Mouse (Mus musculus) heart, embryonic 15.5 days (tissue): ENCODE results near the gene Rrbp1. TPM values are rescaled to one million over a fixed set of nuclear protein-coding genes. Genes with fewer than 3 reads are reported as not detected.

Experiments
- ATAC-seq: fragments of 200-750 bp; cut with Nextera tagmentation; replicated peaks from 2 replicates; pipeline ENCODE4 v1.8.0; 2017; ENCODE audit warnings: low read depth, moderate TSS enrichment; ENCODE audit not compliant: insufficient number of reproducible peaks, insufficient read depth, low FRiP score
- H3K27ac ChIP-seq: fragments of 300-500 bp; sonication (generic); 2 replicates; pipeline ENCODE4 v1.5.1; 2015; ENCODE audit warnings: mild to moderate bottlenecking, inconsistent platforms
- H3K27me3 ChIP-seq: fragments of 300-500 bp; sonication (generic); 2 replicates; pipeline ENCODE4 v1.6.1; 2015; ENCODE audit warnings: inconsistent platforms
- H3K36me3 ChIP-seq: fragments of 300-500 bp; sonication (generic); 2 replicates; pipeline ENCODE4 v1.6.1; 2015; ENCODE audit warnings: mild to moderate bottlenecking, inconsistent platforms
- H3K4me1 ChIP-seq: fragments of 300-500 bp; sonication (generic); replicated peaks from 2 replicates; pipeline ENCODE4 v1.6.1; 2015; ENCODE audit warnings: inconsistent platforms
- H3K4me2 ChIP-seq: fragments of 300-500 bp; sonication (generic); 2 replicates; pipeline ENCODE4 v1.6.1; 2015; ENCODE audit warnings: inconsistent platforms, mild to moderate bottlenecking, moderate library complexity
- H3K4me3 ChIP-seq: fragments of 300-500 bp; sonication (generic); 2 replicates; pipeline ENCODE4 v1.5.1; 2015; ENCODE audit warnings: mild to moderate bottlenecking, inconsistent platforms
- H3K9ac ChIP-seq: fragments of 300-500 bp; sonication (generic); 2 replicates; pipeline ENCODE4 v1.6.1; 2015; ENCODE audit warnings: mild to moderate bottlenecking, inconsistent platforms
- H3K9me3 ChIP-seq: fragments of 300-500 bp; sonication (generic); replicated peaks from 2 replicates; pipeline ENCODE4 v1.6.1; 2016; ENCODE audit warnings: inconsistent platforms
- WGBS: fragments of 180-500 bp; shearing (Covaris S2); methylation state at CpG from one replicate; pipeline ENCODE4 v1.1.7; 2015; ENCODE audit warnings: mixed read lengths; 5-methylcytosine and 5-hydroxymethylcytosine counted together
- polyA plus RNA-seq: library from polyadenylated mRNA; unstranded; fragments of >200 nt; fragmentation: Nextera tagmentation; extraction: Ambion mirVana; gene quantifications from 2 replicates; pipeline ENCODE4 v1.2.1, GENCODE M21; 2015

Gene Rrbp1
- polyA plus RNA-seq, 1 experiment from 2014 or later = 59.2 TPM

DNA sequence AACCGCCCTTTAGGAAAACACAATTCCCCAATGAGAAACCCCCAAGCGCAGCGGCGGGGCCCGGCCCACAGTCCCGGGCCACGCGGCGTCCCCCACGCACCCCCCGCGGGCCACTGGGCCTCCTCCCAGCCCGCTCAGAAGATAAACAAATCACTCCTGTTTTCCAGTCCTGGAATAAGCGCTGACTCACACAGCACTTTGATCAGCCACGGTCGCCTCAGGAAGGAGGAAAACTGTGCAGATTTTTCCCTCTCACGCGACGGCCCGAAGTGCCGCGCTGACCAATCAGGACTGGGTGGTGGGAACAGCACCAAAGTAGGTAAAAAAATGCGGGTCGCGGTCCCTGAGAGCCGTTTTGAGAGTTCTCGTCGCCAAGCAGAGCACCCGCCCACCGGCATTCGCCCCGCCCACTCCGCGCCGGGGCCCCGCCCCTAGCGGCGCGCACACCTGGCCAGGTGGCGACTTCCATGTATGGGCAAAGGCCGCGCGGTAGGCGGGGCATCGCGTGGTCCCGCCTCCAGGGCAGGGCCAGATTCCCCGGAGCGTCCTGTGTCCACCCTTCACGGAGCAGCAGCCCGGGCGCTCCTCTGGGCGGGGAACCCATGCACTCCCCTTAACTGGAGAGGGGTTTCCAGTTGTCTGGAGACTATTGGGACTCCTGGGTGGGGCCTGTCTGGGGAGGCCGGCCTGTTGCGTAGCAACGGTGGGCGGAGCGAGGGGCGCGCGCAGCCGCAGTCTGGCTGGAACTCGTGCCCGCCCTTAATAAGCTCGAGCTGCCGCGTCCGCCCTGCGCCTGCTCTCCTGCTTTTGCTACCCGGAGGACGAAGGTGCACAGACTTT, 96.1 kb downstream of the Rrbp1 start, which contains the start of gene Dstn:
Gene Dstn (plus strand): TSS at position 561 of the 840 bp plus-strand sequence.
- WGBS = under 1% methylated on average over 71 of the region's 71 CpGs
- Histone ChIP-seq H3K9me3 (no peaks in the 10 kb centered on the region), H3K9ac (peak within 1 kb of the TSS; percentile 96), H3K27ac (peak within 1 kb of the TSS; percentile 99), H3K4me1 (peaks cover 27% of the 10 kb centered on the region), H3K27me3 (no peaks in the 10 kb centered on the region), H3K36me3 (no peaks in the 10 kb centered on the region), H3K4me2 (peak within 1 kb of the TSS; percentile 73), H3K4me3 (peak within 1 kb of the TSS; percentile 86)
- ATAC-seq = peak; percentile 97

DNA sequence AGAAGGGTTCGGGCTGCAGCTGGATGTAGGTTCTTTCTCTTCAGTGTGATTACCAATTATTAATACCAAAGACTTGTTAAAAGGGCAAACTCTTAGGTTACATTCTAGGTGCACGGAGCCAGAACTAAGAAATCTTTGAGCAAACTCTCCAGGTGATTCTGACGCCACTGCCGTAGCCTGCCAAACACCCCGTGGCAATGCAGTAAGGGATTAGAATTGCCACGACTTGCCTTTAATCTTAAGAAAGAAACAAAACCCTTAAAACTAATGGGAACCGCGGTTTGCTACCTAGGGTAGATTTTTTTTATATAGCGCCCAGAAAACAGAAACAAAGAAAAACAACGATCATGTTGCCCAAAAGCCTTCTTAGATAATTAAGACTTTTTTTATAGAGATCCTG, 96.8 kb downstream of the Rrbp1 start:
- Histone ChIP-seq H3K27me3 (no peaks in the 10 kb centered on the region), H3K4me2 (peak overlapping the region; percentile 73), H3K4me1 (peaks cover 22% of the 10 kb centered on the region), H3K36me3 (no peaks in the 10 kb centered on the region), H3K27ac (peak overlapping the region; percentile 99), H3K9me3 (no peaks in the 10 kb centered on the region), H3K4me3 (peak overlapping the region; percentile 86), H3K9ac (peak overlapping the region; percentile 83)
- 4% methylated on average over 10 of the region's 10 CpGs for WGBS
- ATAC-seq = no peak

DNA sequence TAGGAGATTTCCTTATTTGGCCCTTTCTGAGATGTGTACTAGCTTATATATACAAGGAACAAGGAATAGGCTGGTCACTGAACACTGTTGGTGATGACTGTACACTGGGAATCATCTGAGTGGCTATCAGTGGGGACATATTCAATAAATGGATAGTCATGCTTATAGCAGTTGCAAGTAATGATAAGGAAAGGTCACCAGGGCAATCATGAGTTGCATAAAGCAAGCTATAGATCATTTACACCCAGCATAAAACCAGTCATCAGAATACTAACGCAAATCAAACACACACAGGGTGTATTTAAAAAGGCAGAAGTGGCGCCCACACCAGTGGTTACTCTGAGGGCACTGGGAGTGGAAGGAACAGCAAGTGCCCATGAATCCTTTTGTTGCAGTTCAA, 98.9 kb downstream of the Rrbp1 start:
- H3K36me3 ChIP-seq = no peaks in the 10 kb centered on the region
- H3K4me2 ChIP-seq = no peak overlapping the region
- no peak for ATAC-seq
- no peak overlapping the region for H3K4me3 ChIP-seq
- WGBS = 92% methylated on average over 2 of the region's 2 CpGs
- peaks cover 4% of the 10 kb centered on the region for H3K4me1 ChIP-seq
- H3K27ac ChIP-seq = no peak overlapping the region
- H3K9ac ChIP-seq = no peak overlapping the region
- H3K9me3 ChIP-seq = no peaks in the 10 kb centered on the region
- no peaks in the 10 kb centered on the region for H3K27me3 ChIP-seq

DNA sequence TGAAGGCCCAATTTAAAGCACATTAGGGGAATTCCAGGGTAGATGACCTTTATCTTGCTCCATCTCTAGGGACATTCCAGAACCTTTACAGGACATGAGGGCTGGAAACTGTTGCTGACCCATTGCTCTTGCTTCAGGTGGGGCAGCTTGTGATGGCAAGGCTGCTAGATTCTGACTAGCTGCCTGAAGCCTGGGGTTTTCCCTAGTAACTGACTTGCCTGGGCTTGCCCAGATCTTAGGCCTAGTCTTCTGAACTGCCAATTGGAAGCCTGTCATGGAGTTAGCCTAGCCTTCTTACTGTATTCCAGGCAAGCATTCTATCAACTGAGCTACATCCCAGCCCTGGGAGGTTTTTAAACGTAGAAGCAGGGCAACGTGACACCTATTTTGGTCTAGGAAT, 101.8 kb downstream of the Rrbp1 start:
- 69% methylated on average over 2 of the region's 2 CpGs for WGBS
- no peak overlapping the region for H3K4me2 ChIP-seq
- H3K9ac ChIP-seq = no peak overlapping the region
- no peak overlapping the region for H3K27ac ChIP-seq
- H3K4me3 ChIP-seq = no peak overlapping the region
- no peaks in the 10 kb centered on the region for H3K9me3 ChIP-seq
- no peaks in the 10 kb centered on the region for H3K4me1 ChIP-seq
- no peaks in the 10 kb centered on the region for H3K36me3 ChIP-seq
- no peaks in the 10 kb centered on the region for H3K27me3 ChIP-seq
- ATAC-seq = no peak

DNA sequence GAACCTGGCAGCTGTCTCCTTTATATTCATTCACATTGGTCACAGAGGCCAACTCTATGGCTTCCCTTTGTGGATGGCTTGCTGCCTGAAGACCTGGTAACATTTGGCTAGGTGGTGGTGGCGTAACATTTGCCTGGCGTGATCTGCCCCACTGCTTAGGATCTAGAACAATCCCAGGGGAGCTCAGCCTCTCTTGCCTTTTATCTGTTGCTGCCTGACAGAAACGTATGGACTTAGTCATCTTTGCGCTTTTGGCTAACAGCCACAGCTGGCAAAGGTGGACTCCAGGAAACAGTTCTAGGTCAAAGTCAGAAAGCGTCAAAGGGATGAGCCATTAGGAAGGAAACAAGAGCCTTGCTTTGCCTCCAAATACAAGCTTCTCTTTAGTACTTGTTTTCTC, 106.2 kb downstream of the Rrbp1 start:
- H3K9ac ChIP-seq = no peak overlapping the region
- H3K9me3 ChIP-seq = no peaks in the 10 kb centered on the region
- no peaks in the 10 kb centered on the region for H3K27me3 ChIP-seq
- H3K4me3 ChIP-seq = no peak overlapping the region
- WGBS = 61% methylated on average over 5 of the region's 5 CpGs
- H3K27ac ChIP-seq = no peak overlapping the region
- no peak for ATAC-seq
- H3K4me1 ChIP-seq = no peaks in the 10 kb centered on the region
- no peak overlapping the region for H3K4me2 ChIP-seq
- no peaks in the 10 kb centered on the region for H3K36me3 ChIP-seq

DNA sequence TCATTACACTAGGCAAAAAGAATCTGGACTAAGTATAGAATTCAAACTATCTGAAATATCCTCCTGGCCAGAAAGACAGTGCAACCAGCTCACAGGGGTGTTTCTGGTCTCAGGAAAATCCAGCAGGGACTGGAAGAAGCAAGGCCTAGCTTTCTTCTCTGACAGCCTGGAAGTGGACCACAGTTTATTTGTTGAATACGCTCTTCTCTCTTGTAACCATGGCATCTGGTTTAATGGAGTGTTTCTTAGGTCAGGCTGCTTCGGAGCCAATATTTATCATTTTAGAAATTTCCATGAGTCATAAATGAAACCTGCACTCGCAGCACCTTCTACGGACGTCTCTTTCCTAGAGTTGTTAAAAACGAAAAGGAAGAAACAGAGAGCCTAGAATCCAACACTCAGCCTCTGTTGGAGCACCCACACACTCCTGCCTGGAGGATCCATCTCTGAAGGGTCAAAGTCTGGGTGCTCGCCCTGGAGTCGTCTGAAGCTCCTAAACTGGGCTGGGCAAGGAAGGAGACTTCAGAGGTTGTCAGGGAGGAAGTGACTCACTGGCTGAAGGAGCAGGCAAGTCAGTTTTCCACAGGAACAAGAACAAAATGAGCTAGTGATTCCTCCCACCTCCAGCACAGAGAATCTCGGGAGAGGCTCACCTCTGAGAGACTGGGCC, 107.6 kb downstream of the Rrbp1 start:
- 57% methylated on average over 9 of the region's 9 CpGs for WGBS
- Histone ChIP-seq H3K27ac (0 out of 2 replicates have a peak overlapping the region, but pooled peaks have one; percentile 9), H3K9ac (no peak overlapping the region), H3K36me3 (no peaks in the 10 kb centered on the region), H3K4me3 (no peak overlapping the region), H3K4me2 (no peak overlapping the region), H3K4me1 (no peaks in the 10 kb centered on the region), H3K27me3 (no peaks in the 10 kb centered on the region), H3K9me3 (no peaks in the 10 kb centered on the region)
- ATAC-seq = no peak

DNA sequence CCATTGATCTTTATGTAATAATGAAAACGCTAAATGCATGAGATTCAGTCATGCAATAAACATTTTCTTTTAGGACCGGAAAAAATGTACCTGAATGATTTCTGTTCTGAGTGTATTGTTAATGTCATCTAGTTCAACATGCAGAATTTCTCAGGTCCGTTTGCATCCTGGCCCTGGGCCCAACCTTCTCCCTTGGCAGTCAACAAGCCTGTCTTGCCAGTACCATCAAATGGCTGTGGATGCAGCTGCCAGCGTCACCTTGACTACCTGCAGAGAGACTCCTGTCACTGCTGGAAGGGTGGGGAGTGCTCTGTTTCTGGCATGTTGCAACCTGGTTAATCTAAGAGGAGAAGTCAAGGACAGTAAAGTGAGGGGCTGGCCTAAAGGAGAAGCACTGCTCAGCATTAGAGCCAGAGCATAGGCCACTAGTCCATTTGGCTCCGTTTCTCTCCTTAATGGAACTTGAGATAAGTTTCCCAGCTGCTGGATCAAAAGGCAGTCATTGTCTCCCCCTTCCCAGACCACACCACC, 110.2 kb downstream of the Rrbp1 start:
- H3K4me2 ChIP-seq = no peak overlapping the region
- no peaks in the 10 kb centered on the region for H3K36me3 ChIP-seq
- H3K9me3 ChIP-seq = no peaks in the 10 kb centered on the region
- no peaks in the 10 kb centered on the region for H3K4me1 ChIP-seq
- H3K4me3 ChIP-seq = no peak overlapping the region
- ATAC-seq = no peak
- no peak overlapping the region for H3K27ac ChIP-seq
- no peak overlapping the region for H3K9ac ChIP-seq
- WGBS = 63% methylated on average over 5 of the region's 5 CpGs
- no peaks in the 10 kb centered on the region for H3K27me3 ChIP-seq

DNA sequence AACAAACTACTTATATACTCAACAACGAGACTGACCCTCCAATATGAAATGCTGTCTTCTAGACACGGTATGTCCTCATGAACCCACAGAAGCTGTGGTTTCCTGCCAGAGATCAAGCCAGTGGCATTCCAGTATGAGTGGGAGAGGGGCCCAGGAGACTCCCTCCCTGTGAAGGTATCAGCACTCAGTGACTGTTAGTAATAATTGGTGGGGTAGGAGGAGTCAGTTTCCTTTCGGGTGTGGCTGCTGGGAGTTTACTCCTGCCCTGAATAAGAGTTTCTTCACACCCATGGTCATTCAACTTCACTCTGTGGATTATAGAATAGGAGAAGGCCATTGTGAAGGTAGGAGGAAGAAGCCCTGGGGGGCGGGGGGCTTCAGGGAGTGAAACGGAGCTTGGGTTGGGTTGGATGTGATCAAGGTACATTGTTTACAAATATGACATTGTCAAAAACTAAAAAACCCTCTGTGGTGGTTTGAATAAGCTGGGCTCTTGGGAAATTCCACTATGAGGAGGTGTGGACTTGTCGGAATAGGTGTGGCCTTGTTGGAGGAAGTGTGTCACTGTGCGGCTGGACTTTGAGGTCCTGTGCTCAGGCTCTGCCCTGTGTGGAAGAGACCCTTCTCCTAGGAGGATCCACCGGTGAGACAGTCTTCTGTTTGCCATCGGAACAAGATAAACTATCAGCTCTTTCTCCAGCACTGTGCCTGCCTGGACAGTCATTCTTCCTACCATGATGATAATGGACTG, 111.4 kb downstream of the Rrbp1 start:
- Histone ChIP-seq H3K27me3 (no peaks in the 10 kb centered on the region), H3K4me2 (no peak overlapping the region), H3K27ac (no peak overlapping the region), H3K9me3 (no peaks in the 10 kb centered on the region), H3K4me1 (no peaks in the 10 kb centered on the region), H3K36me3 (no peaks in the 10 kb centered on the region), H3K9ac (no peak overlapping the region), H3K4me3 (no peak overlapping the region)
- no peak for ATAC-seq
- WGBS = 77% methylated on average over 9 of the region's 9 CpGs

Other genes with a start within 250 kb of the Rrbp1 start
- 1.5 and 1.8 TPM in 2 replicates for gene Bfsp1, start 148.1 kb downstream of the Rrbp1 start, polyA plus RNA-seq
- gene Dstn, start 95.9 kb downstream of the Rrbp1 start, polyA plus RNA-seq = 779 and 868 TPM in 2 replicates
- gene Banf2, start 21.8 kb upstream of the Rrbp1 start, polyA plus RNA-seq = not detected in 2 replicates